9 mouse cellular contexts compared by ENCODE assay signal in genomic region chr2:27818656-27819055, GRCm38 (mm10).
A peak's percentile ranks its signal among the peaks of the same experiment; 100 is the strongest.
DNase-seq lines count a peak whose midpoint lies in the region; ATAC-seq lines count a peak whose summit lies in the region.
"Had no signal": no experiment of that assay in that cellular context is flagged by ENCODE, and none has a peak within 500 bp of the region (broad histone marks: within the 10 kb centered on the region; RNA-seq: fewer than 3 reads in every experiment).

No protein-coding gene starts in this region.

- no peak for DNase-seq in hindbrain, embryonic 10.5 days (ENCODE audit: low spot score)
- no peak for DNase-seq in hindbrain, embryonic 11.5 days (ENCODE audit: low spot score)
- DNase-seq in brain, adult 2 months (ENCODE audit: low read depth, low spot score): peak; percentile 19
- peak; percentile 25 for DNase-seq in lung, postnatal 14 days
- DNase-seq in thymus, postnatal 14 days: no peak
- DNase-seq in layer of hippocampus, postnatal 10 days (ENCODE audit: low spot score in 2 of 2): no peak
- no peak for DNase-seq in left cerebral cortex, postnatal 14 days (ENCODE audit: low spot score in 2 of 2)

- H3K27ac ChIP-seq in hindbrain, embryonic 10.5 days: peak overlapping the region; percentile 62; the same call in 1 of the 2 replicates
- H3K27ac ChIP-seq in hindbrain, embryonic 11.5 days (ENCODE audit: low read depth, low read length): no peak overlapping the region
- H3K27ac ChIP-seq in hindbrain, embryonic 15.5 days (replicated peaks): 0 out of 2 replicates have a peak overlapping the region, but pooled peaks have one; percentile 6
- H3K27ac ChIP-seq: midbrain, embryonic 12.5 days had no signal

- H3K4me1 ChIP-seq in hindbrain, embryonic 10.5 days (replicated peaks): peaks cover 9% of the 10 kb centered on the region
- H3K4me1 ChIP-seq in hindbrain, embryonic 11.5 days (replicated peaks; ENCODE audit: control insufficient read depth, insufficient read depth, low read length): no peaks in the 10 kb centered on the region
- peaks cover 9% of the 10 kb centered on the region for H3K4me1 ChIP-seq in hindbrain, embryonic 15.5 days (replicated peaks)
- H3K4me1 ChIP-seq: midbrain, embryonic 12.5 days had no signal

- H3K4me3 ChIP-seq in hindbrain, embryonic 10.5 days: no peak overlapping the region
- no peak overlapping the region for H3K4me3 ChIP-seq in hindbrain, embryonic 11.5 days (ENCODE audit: low read depth, low read length)
- no peak overlapping the region for H3K4me3 ChIP-seq in hindbrain, embryonic 15.5 days
- H3K4me3 ChIP-seq: midbrain, embryonic 12.5 days had no signal

- H3K9me3 ChIP-seq in hindbrain, embryonic 10.5 days: no peaks in the 10 kb centered on the region
- no peaks in the 10 kb centered on the region for H3K9me3 ChIP-seq in hindbrain, embryonic 11.5 days (ENCODE audit: control insufficient read depth, low read length)
- H3K9me3 ChIP-seq in hindbrain, embryonic 15.5 days: no peaks in the 10 kb centered on the region
- H3K9me3 ChIP-seq: midbrain, embryonic 12.5 days had no signal

- H3K27me3 ChIP-seq in hindbrain, embryonic 10.5 days (ENCODE audit: insufficient read depth, poor library complexity, severe bottlenecking): no peaks in the 10 kb centered on the region
- H3K27me3 ChIP-seq in hindbrain, embryonic 11.5 days (ENCODE audit: control insufficient read depth, insufficient read depth, low read length): no peaks in the 10 kb centered on the region
- H3K27me3 ChIP-seq in hindbrain, embryonic 15.5 days: no peaks in the 10 kb centered on the region
- H3K27me3 ChIP-seq: midbrain, embryonic 12.5 days had no signal

- H3K9ac ChIP-seq in hindbrain, embryonic 11.5 days (ENCODE audit: low read depth, low read length): no peak overlapping the region
- H3K9ac ChIP-seq in hindbrain, embryonic 15.5 days: no peak overlapping the region
- H3K9ac ChIP-seq: midbrain, embryonic 12.5 days had no signal

- H3K36me3 ChIP-seq in hindbrain, embryonic 10.5 days: no peaks in the 10 kb centered on the region
- H3K36me3 ChIP-seq in hindbrain, embryonic 11.5 days (ENCODE audit: control insufficient read depth, insufficient read depth, low read length): no peaks in the 10 kb centered on the region
- no peaks in the 10 kb centered on the region for H3K36me3 ChIP-seq in hindbrain, embryonic 15.5 days
- H3K36me3 ChIP-seq: midbrain, embryonic 12.5 days had no signal

- ATAC-seq in hindbrain, embryonic 11.5 days (ENCODE audit: low FRiP score): no peak
- no peak; the same call in 1 of the 2 replicates for ATAC-seq in hindbrain, embryonic 15.5 days (ENCODE audit: low FRiP score, low read depth)

- 64% methylated on average over 4 of the region's 4 CpGs for WGBS in hindbrain, embryonic 10.5 days
- WGBS in hindbrain, embryonic 11.5 days: 58% methylated on average over 4 of the region's 4 CpGs
- WGBS in hindbrain, embryonic 15.5 days: 46% methylated on average over 4 of the region's 4 CpGs

- no peak overlapping the region for H3K4me2 ChIP-seq in hindbrain, embryonic 11.5 days (replicated peaks; ENCODE audit: low read depth, low read length)
- no peak overlapping the region for H3K4me2 ChIP-seq in hindbrain, embryonic 15.5 days
- H3K4me2 ChIP-seq: midbrain, embryonic 12.5 days had no signal

- intact Hi-C loops in left cerebral cortex, postnatal 14 days (cut with DNase I): no loop called here

Comparison
In these comparisons a context has a peak if more than half of its experiments do, and no peak if none do; other contexts are left out.
1. DNase-seq: peak in brain, adult 2 months (single experiment) and lung, postnatal 14 days (single experiment); none in hindbrain, embryonic 10.5 days (single experiment), hindbrain, embryonic 11.5 days (single experiment), thymus, postnatal 14 days (single experiment), layer of hippocampus, postnatal 10 days (0 of 2) and left cerebral cortex, postnatal 14 days (0 of 2).